Mouse (Mus musculus) right cerebral cortex, adult 18-20 months (tissue): ENCODE data around the gene Akip1.

Experiments used
- DNase-seq: peaks from one replicate; pipeline ENCODE4 v3.0.0; 2022; ENCODE audit warnings: mixed read lengths

Akip1 gene

DNA sequence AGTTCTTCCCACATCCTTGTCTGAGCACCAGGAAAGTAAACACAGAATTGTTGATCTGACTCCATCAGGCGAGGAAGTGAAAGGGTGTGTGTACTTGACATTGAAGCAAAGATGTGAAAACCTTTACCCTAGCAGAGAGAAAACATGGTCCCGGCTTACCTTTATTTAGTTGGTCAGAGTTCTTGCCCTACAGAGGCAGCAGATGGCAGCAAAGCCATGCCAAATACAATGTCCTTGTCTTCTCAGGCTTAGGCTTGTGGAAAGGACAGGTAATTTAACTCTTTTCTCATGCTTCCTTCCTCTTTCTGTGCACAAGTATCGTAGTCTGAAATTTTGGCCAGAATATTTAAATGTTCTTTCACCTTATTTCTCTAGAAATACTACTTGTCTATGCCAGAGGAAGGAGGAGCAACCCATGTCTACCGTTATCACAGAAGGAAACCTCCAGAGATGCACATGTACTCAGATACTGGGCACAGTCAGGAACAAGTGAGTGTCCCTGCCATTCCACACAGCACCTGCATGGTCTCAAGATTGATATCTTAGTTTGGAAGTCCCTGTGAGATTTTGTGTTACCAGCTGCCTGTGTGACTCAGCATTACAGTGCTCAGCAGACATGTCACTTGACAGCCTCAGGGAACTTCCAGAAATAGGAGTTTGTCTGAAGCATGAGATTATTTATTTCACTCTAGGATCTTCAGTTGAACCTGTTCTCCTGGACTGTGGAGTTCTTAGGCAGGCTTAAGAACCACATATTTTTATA, 3.7 kb downstream of the Akip1 start:
- DNase-seq: peak; percentile 29

DNA sequence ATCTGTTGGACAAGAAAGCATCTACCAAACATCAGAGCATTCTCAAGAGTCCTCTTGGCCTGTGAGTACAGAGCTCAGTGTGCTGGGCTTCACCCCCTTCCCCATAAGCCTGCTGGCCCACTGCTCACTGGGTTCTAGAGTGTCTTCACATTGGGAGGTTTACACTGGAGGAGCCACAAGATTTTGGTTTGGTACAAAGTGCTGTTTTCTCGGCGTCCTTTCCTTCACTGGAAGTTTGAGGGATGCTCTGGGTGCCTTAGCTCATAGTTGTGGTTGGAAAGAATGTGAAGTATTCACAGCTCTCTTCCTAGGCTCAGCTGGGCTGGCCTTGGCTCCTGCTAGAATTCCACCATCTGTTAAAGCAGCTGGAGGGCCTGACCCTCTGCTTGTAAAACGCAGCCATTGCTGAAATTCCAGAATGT, 5.5 kb downstream of the Akip1 start:
- DNase-seq: no peak

DNA sequence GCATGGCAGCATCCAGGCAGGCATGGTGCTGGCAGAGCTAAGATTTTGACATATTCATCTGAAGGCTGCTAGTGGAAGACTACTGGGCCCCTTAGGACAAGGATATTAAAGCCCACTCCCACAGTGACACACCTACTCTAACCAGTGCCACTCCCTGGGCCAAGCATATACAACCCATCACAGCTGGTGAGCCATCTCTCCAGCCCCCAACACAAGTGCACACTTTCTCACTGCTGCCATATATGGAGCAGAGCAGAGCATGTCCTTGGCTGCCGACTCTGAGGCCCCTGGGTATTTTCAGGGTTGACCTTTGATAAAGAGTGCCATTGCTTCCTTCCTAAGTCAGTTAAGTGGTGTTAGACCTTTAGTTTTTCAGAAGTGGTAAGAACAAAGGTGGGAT, 6.6 kb downstream of the Akip1 start:
- DNase-seq: no peak

DNA sequence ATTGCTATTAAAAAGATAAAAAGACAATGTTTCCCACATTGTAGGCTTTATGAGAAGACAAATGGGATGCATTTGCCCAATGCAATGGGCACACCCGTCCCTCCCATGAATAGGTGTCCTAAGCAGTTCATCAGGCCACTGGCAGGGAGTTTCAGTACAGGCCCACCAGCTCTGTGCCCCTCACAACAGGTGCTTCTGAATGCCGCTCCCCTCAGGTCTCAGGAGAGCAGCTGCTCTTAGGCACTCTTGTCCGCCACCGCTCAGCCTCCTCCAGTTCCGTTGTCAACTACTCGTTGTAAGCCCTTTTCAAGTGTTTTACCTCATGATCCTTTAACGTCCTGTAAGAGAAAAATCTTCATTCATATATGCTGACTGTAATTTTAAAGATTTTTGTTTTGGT, 8.7 kb downstream of the Akip1 start:
- no peak for DNase-seq

DNA sequence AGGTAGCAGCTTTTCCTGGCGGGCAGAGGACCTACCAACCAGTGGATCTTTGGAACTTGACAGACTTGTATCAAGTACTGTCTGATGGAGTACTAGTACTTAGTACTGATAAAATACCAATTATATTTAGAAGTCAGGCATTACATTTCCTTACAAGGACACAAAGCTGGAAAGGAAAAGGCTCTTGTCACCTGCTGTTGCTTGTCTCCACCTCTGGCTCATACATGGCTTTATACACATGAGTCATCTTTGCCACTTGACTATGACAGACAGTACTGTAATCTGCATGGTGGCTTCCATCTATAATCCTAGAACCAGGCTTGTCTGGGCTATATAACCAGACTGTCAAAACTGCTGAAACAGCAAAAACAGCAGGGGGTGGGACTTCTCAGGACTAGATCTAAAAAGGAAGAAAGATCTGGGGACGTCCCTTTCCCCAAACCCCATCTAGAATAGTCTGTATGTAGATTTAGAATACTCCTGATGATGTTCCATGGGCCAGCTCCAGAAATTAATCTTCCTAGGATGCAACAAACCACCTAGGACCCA, 10.0 kb downstream of the Akip1 start:
- no peak for DNase-seq

DNA sequence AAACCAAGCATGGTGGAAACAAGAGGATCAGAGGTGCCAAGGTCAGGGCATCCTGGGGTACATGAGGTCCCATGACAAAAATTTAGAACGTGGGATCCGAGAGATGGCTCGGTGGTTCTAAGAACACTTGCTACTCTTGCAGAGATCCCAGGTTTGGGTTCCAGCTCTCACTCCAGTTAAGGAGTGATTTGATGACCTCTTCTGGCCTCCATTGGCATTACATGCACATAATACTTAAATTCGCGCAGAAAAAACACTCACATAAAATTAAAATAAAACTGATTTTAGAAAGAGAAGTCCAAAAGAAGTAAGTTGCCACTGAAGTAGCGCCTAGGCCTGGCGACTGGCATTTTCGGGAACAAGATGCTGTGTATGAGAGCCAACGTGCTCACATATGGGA, 15.8 kb downstream of the Akip1 start:
- DNase-seq: no peak

DNA sequence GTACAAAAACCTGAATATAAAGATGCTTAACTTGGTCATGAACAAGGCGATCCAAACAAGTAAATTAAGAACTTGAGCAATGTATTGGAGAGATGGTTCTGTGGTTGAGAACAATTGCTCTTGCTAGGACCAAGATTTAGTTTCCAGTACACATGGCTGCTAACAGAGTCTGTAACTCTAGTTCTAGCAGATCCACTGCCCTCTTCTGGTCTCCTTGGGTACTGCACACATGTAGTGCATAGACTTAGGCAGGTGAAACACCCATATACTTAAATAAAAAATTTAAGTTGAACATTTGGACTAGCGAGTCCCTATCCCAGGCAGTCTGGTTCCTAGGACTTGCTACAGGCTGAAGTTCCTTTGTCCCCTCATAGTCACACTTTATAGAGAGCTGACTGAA, 19.1 kb downstream of the Akip1 start:
- DNase-seq: no peak

DNA sequence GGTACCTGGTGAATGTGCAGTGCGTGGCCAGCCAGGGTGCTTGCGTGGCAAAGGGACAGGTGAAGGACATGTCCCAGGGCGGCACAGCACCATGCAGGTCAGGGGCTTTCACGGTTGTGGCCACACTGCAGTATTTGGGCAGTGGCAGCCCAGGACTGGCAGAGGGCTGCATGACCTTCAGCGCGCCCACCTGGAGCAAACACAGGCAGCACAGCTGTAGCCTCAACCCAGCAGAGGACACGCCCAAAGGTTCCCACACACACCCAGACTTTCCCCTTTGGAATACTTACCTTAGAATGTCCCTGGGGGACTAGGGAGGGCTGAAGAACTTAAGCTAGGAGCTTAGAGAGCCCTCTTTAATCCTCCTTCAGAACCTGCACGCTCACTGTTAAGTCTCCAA, 19.6 kb downstream of the Akip1 start:
- no peak for DNase-seq

DNA sequence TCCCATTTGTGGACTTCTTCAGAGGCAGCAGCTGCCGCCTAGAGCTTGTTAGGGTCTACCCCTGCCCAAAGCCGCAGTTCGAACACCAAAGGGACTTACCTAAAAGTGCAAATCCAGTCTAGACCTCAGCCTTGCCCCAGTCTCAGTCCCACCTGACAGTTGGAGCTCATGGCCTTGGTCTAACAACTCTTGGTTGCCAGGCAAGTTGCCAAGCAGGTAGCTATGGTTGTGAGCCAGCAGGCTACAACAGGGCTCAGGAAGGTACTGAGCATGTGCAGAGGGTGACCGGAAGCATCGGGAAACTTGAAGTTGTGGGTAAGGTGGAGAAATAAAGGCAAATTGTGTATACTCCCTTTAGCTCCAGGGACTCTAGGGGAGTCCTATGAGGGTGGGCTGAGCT, 20.2 kb downstream of the Akip1 start, which contains the start of gene BC051019:
Gene BC051019, minus strand, starts transcription at position 154 of the 400 bp plus-strand sequence.
- DNase-seq: no peak

DNA sequence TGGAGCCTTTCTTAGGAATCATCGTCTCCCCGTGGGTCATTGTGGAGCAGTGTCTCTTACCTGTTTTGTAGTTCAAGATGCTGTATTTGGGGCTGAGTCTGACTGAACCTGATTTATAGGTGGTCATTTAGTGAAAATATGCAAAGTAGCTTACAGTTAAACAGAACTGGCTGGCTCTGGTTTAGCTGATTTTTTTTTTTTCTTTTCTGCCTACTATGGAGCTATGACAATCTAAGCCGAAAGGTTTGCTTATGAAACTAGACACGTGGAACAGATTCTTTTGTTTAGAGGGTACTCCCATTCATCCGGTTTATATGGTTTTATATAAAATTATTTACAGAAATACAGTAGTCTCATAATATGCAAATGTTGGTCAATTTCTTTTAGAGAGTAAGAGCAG, 28.1 kb downstream of the Akip1 start, which contains the start of gene Ascl3:
Gene Ascl3, minus strand, starts transcription at position 101 of the 400 bp plus-strand sequence.
- no peak for DNase-seq

DNA sequence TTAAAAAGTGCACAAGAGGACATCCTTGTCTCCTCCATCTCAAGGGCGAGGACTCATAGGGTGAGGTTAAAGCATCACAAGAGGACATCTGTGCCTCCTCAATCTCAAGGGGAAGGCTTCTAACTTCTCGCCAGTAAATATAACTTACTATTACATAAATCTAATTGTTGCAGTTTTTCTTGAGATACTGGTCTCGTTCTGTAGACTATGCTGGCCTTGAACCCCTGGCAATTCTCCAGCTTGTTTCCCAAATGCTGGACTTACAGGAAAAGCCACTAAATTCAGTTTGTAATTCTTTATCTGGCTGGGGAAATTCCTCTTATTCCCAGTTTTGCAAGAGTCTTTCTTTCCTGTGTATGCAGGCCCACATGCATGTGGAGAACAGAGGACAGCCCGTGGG, 31.3 kb downstream of the Akip1 start:
- no peak for DNase-seq

DNA sequence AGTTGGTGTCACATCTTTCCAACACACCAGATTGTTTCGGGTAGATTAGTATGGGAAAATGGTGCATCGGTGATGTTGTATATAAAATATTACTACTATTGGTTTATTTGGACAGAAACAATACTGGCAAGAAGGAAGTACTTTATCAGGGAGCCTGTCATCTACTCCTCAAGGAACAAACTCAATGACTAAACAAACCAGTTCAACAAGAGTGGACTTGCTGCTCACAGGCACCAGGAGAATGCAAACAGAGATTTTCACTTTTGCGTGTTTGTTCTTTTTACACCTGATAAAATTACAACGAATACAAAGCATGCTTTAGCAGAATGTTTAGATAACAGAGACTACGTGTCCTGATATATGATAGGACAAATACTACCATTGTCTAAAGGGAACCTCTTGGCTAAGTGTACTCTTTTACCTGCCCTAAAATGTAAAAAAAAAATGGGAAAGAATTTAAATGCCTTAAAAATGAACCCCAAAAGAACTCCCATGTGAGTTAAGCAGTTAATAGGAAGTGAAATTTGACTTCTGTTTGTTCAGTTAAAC, 36.4 kb downstream of the Akip1 start:
- no peak for DNase-seq

DNA sequence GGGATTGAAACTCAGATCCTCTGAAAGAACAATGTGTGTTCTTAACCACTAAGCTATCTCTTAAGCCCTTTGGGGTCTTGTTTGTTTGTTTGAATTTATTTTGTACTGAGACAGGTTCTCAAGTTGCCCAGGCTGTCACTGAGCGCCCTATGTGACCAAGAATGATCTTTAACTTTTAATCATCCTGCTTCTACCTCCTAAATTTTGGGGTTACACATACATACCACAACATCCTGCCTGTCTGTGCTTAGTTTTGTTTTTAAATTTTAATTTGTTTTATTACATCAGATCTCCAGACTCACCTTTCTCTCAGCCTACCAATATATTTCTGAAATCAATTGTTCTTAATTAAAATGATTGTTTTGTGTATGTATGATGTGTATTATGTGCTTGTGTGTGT, 37.6 kb downstream of the Akip1 start:
- no peak for DNase-seq

DNA sequence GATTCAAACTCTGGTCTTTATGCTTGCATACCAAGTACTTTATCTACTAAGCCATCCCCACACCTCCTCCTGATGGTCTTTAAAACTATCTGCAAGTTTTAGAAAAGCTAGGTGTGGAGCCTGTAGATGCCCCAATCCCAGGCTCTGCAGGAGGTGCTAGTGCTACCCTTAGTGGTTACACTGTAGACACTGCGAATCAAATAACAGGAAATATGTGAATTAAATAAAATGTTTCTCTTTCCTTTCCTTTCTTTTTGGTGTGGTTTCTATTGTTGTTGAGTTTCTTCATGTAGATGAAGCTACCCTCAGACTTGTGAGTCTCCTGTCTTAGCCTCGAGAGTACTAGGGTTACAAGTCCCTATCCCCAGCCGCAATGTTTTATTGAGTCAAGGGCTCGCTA, 38.2 kb downstream of the Akip1 start:
- no peak for DNase-seq

DNA sequence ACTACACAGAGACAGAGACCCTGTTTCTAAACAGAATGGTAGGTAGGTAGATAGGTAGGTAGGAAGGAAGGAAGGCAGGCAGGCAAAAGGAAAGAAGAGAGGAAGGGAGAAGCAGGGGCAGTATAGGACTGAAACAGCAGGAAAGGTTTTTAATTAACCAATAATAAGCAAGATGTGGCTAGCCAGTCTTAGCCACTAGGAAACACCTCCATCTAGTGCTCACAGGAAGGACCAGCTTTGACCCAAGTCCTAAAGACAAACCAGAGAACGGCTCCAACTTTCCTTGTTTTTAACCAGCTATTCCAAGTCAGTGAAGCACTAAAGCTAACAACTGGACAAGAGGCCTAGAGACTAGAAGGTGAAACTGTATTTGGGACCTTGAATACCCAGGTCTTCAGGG, 44.3 kb downstream of the Akip1 start:
- no peak for DNase-seq

DNA sequence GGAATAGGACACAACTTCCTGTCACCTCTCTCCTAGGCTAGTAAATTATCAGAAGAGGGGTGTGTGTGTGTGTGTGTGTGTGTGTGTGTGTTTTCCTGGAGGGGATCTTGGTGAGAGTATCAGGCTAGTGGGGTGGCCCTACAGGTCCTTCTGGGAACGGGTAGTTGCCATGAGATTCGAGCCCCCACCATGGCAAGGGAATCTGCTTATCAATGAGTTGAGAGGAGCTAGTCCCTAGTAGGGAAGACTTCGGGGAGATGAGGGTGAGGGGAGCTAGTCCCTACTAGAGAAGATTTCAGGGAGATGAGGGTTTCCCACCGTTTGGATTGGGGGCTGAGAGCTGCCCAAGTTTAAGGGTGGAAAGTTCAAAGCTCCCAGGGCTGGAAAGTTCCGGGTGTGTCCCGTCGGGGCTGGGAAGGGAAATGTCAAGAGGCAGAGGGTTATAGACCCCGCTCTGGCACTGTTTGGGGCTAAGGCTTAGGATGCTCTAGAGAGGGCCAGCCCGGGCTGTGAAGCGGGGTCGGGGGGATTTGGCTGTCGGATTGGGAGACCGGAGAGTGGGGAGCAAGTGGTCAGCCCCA, 48.0 kb downstream of the Akip1 start:
- no peak for DNase-seq

DNA sequence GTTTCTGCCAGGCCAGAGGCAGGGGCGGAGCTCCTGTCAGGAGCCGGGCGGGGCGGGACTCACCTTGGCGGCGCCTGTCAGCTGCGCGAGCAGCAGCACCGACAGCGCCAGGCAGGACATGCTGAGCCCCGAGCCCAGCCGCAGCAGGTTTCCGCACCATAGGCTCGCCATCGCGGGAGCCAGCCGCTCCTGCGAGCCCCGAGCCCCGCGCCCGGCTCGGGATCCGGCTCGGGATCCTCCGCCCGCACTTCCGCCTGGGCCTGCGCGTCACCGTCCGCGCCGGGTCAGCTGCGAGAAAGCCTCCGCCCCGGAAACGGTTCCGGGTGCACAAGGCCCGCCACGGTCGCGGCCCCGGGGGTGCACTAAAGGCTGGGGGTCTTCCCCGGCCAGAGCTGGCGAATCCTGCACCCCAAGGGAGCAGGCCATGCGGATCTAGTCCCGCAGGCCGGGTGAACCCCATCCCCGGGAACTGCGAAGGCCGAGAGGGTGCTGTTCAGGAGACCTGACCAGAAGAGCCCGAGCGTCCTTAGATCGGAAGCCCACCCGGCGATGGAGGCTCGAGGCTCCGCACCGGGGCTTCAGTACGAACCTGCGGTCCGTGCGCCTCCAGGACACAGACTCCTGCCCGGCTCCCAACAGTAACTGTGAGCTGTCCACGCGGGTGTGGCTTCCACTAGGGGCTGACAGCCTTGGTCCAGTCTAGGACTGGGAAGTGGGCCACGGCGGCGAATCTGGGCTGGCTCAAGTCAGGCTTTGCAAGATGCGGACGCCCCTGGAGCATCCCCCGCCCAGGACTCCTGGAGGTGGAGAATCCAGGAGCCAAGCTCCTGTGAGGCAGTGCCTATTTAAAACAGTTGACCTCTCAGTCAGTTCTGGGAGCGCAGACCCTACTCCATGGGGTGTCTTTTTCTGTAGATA, 48.8 kb downstream of the Akip1 start, which contains the start of gene Tmem9b:
Gene Tmem9b, minus strand, starts transcription at position 868 of the 918 bp plus-strand sequence.
- DNase-seq: peak; percentile 87

DNA sequence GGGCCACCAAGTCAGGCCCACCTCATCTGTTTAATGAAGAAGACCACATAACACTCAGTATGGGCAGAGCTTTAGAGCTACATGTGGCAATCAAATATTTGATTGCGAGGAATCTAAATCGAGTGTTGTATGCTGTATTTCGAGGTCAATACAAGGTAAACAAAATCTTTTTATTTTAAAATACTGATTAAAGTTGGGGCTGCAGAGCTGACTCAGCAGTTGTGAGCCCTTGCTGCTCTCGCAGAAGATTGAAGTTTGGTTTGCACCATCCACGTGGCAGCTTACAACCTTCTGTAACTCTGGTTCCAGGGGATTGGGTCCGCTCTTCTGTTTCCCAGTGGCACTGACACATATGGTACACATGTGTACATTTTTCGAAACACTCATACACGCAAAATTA, 50.5 kb downstream of the Akip1 start:
- no peak for DNase-seq

DNA sequence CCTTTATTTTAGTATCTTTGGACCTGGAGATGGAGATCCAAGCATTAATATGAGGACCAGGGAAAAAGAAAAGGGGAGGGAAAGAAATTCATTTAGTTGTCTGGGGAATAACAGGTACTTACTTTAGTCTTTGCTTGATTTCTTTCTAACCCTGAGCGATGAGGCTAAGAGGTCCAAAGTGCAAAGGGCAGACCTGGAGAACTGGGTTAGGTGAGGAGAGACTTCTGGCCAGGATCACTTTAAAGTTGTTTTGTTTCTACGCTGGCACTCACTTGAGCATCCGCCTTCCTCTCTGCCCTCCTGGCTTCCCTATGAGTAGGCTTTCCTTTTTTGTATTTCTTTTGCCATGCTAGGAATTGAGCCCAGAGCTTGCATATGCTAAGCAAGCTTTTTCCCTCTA, 52.8 kb downstream of the Akip1 start:
- DNase-seq: no peak
